Mouse (Mus musculus) heart, embryonic 10.5 days (tissue): Measurements from ENCODE around the gene Kdm2b. TPM values are rescaled to one million over a fixed set of nuclear protein-coding genes. Genes with fewer than 3 reads are reported as not detected.

ENCODE experiments used
- DNase-seq: peaks from one replicate; pipeline ENCODE4 v3.0.0-alpha.2; 2017; ENCODE audit warnings: low spot score
- H3K27ac ChIP-seq: fragments of 300-500 bp; sonication (generic); 2 replicates; pipeline ENCODE4 v1.5.1; 2016; ENCODE audit warnings: mild to moderate bottlenecking
- H3K27me3 ChIP-seq: fragments of 300-500 bp; sonication (generic); 2 replicates; pipeline ENCODE4 v1.6.1; 2016; ENCODE audit warnings: mild to moderate bottlenecking; ENCODE audit not compliant: poor library complexity, insufficient read depth, severe bottlenecking
- H3K36me3 ChIP-seq: fragments of 300-500 bp; sonication (generic); 2 replicates; pipeline ENCODE4 v1.6.1; 2016; ENCODE audit warnings: mild to moderate bottlenecking, moderate library complexity
- H3K4me1 ChIP-seq: fragments of 300-500 bp; sonication (generic); 2 replicates; pipeline ENCODE4 v1.6.1; 2016; ENCODE audit warnings: mild to moderate bottlenecking
- H3K4me3 ChIP-seq: fragments of 300-500 bp; sonication (generic); 2 replicates; pipeline ENCODE4 v1.5.1; 2016; ENCODE audit warnings: mild to moderate bottlenecking, moderate library complexity
- H3K9me3 ChIP-seq: fragments of 300-500 bp; sonication (generic); 2 replicates; pipeline ENCODE4 v1.6.1; 2016; ENCODE audit warnings: mild to moderate bottlenecking, moderate library complexity
- WGBS: fragments of 180-500 bp; shearing (Covaris S2); methylation state at CpG from one replicate; pipeline ENCODE4 v1.1.7; 2016; 5-methylcytosine and 5-hydroxymethylcytosine counted together
- polyA plus RNA-seq: library from polyadenylated mRNA; unstranded; fragments of >200 nt; fragmentation: Nextera tagmentation; extraction: Ambion mirVana; gene quantifications from 2 replicates; pipeline ENCODE4 v1.2.1, GENCODE M21; 2016

The Kdm2b gene
- polyA plus RNA-seq, 1 experiment from 2014 or later, result 47.1 TPM

DNA sequence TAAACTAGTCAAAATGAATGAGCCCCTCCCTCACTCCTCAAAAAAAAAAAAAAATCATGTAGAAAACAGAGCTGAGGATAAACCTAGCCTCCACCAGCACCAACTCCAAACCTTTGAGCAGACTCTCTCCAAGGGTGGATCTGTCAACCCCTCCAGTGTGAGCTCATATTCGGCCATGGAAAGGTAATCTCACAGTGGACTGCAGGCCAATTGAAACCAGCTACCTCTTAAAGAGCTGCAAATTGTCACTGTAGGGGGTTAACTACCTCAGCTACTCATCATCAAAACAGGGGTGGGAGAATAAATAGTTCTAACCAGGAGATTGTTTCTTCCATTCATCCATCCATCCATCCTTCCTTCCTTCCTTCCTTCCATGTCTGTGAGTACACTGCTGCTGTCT lies 82.4 kb downstream of the Kdm2b start:
- no peaks in the 10 kb centered on the region for H3K9me3 ChIP-seq
- no peaks in the 10 kb centered on the region for H3K4me1 ChIP-seq
- H3K36me3 ChIP-seq, result no peaks in the 10 kb centered on the region
- no peak for DNase-seq
- 73% methylated on average over 1 of the region's 1 CpGs for WGBS
- no peaks in the 10 kb centered on the region for H3K27me3 ChIP-seq
- H3K4me3 ChIP-seq, result no peak overlapping the region
- no peak overlapping the region for H3K27ac ChIP-seq

DNA sequence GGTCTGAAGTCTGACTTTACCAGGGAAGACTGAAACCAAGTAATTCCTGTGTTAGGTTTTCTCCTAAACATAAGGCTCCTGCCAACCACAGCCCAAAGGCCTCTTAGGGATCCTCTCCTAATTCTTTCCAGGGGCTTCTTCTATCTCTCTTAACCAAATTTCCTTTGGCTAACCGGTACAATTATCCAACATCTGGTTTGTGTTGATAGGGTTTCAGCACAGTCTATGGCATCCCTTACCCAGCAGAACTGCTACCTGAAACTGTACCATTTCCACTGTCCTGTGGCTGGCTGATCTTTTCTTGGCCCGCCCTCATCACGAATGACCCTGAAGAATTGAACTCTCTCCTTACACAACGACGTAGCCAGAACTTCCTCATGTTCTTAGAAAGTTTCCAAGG lies 86.5 kb downstream of the Kdm2b start:
- H3K36me3 ChIP-seq, result no peaks in the 10 kb centered on the region
- no peak overlapping the region for H3K27ac ChIP-seq
- H3K9me3 ChIP-seq, result no peaks in the 10 kb centered on the region
- WGBS, result 76% methylated on average over 5 of the region's 5 CpGs
- H3K4me1 ChIP-seq, result peaks cover 19% of the 10 kb centered on the region
- H3K4me3 ChIP-seq, result no peak overlapping the region
- H3K27me3 ChIP-seq, result no peaks in the 10 kb centered on the region
- no peak for DNase-seq

DNA sequence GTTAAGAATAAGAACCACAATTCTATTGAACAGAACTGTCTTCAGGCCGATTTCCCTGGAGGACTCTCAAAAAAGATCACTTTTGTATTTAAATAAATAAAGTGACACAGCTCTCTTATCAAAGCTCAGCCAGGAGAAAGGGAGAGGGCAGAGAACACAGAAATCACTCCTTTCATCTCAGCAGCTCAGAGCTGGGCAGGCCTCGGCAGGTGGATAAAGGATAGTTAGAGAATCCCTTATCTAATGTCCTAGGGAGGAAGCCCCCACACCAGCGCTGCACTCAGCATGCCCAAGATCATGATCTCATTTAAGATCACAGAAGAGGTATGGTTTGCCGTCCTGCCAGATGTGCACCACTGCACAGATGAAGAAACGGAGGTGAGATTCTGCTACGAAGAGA lies 87.4 kb downstream of the Kdm2b start:
- H3K27ac ChIP-seq, result no peak overlapping the region

DNA sequence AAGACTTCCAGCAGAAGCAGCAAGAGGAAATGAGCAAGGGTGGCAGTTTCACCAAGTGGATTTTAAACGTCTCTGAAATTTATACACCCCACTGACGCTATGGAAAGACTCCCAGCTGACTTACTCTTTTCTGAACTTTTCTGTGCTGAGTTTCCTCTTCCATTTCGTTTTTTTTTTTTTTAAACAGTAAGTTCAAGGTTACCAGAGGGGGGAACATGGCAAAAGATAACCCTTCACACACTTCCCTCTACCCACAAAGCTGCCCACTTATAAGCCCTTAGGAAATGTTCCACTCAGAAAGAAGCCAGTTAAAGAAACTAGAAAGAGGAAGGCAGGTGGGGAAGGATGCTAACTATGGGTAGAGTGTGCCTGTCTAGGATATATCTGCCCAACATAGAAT lies 88.0 kb downstream of the Kdm2b start:
- Histone ChIP-seq H3K27ac (no peak overlapping the region), H3K4me3 (no peak overlapping the region), H3K36me3 (no peaks in the 10 kb centered on the region), H3K4me1 (peaks cover 30% of the 10 kb centered on the region), H3K9me3 (no peaks in the 10 kb centered on the region), H3K27me3 (no peaks in the 10 kb centered on the region)
- DNase-seq, result no peak
- WGBS, result 65% methylated on average over 3 of the region's 3 CpGs

More for the DNA sequence above, 87.4 kb downstream of the Kdm2b start:
- Histone ChIP-seq H3K27me3 (no peaks in the 10 kb centered on the region), H3K4me1 (peaks cover 28% of the 10 kb centered on the region), H3K9me3 (no peaks in the 10 kb centered on the region), H3K36me3 (no peaks in the 10 kb centered on the region), H3K4me3 (no peak overlapping the region)
- 77% methylated on average over 6 of the region's 6 CpGs for WGBS
- no peak for DNase-seq

DNA sequence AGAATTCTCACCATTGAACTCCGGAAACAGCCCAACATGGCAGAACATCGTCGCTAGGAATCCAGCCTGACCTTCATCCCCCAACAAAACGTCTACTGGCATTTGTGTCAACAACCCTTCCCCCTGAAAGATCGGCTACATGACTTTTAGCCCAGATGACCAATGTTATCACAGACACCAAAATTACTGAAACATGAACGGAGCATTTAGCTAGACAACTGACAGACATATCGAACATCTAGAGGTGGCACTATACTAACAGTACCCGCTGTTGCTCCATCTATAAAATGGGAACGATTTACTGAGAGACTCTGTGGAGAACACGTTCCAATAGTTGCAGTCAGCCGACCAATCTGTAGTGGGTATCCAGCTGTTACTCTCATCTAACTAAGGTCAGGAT lies 88.4 kb downstream of the Kdm2b start:
- no peaks in the 10 kb centered on the region for H3K9me3 ChIP-seq
- no peaks in the 10 kb centered on the region for H3K36me3 ChIP-seq
- no peaks in the 10 kb centered on the region for H3K27me3 ChIP-seq
- H3K4me3 ChIP-seq, result peak overlapping the region; percentile 89
- 55% methylated on average over 11 of the region's 11 CpGs for WGBS
- H3K4me1 ChIP-seq, result peaks cover 30% of the 10 kb centered on the region
- H3K27ac ChIP-seq, result peak overlapping the region; percentile 95
- no peak for DNase-seq

DNA sequence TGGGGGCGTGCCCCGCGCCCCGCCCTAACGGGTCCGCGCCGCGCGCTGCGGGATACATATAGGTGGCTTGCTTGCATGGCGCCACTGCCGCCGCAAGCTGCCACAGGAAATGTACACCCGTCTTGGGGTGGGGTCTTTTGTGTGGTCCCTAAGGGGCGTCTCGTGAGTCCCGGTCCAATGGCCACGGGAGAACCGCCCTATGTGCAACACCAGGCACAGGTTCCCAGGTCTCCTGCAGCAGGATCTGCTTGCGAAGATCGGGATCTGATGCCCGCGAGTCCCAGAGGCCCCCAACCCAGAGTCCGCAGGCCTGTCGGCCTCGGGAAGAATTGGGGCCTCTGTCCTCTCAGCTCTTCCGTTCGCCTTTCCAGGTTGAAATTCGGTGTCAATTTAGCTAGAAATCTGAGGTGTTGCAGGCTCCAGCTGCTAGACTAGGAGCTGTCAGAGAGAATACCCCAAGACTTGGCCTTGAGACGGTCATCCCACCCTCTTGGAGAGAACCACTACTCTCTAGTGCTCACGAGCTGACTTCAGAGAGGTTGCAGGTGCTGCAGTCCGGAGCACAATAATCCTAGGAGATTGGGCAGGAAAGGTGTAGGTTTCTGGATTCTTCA lies 89.0 kb downstream of the Kdm2b start:
- Histone ChIP-seq H3K4me1 (peaks cover 30% of the 10 kb centered on the region), H3K27me3 (no peaks in the 10 kb centered on the region), H3K9me3 (no peaks in the 10 kb centered on the region), H3K4me3 (peak overlapping the region; percentile 89), H3K27ac (peak overlapping the region; percentile 95), H3K36me3 (no peaks in the 10 kb centered on the region)
- no peak for DNase-seq
- 3% methylated on average over 33 of the region's 33 CpGs for WGBS

DNA sequence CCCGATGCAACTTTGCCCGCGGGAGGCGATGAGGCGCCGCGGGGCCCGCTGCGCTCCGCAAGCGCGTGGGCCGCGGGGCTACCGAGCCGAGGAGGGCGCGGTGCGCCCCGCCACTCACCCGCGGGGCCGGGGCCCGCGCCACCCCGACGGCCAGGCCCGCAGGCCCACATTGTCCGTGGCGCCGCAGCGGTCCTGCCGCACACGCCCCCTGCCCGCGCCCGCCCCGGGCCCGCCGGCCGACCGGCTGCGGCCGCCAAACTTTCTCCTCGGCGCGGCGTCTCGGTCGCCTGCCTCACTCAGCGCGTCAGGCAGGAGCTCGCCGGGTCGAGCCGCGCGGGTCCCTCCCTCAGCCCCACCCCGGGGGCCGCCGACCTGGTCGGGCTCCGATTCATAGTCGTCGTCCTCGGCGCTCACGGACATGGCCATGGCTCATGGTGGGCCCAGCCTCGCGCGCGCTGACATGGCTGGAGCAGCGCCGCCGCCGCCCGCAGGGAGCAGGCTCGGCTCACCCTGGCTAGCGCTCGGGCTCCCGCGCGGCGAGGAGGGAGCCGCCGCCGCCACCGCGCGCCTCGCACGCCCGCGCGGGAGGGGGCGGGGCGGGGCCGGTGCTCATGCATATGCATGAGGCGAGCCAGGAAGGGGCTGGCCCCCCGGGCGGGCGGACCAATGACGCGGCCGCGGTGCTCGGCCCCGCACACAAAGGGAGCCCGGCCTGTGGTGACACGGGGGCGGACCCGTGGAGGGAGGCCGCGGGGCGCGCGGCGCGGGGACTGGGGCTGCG lies 89.7 kb downstream of the Kdm2b start:
- Histone ChIP-seq H3K27me3 (no peaks in the 10 kb centered on the region), H3K27ac (peak overlapping the region; percentile 95), H3K4me1 (peaks cover 31% of the 10 kb centered on the region), H3K36me3 (no peaks in the 10 kb centered on the region), H3K4me3 (peak overlapping the region; percentile 89), H3K9me3 (no peaks in the 10 kb centered on the region)
- WGBS, result 1% methylated on average over 105 of the region's 120 CpGs
- DNase-seq, result peak; percentile 95

DNA sequence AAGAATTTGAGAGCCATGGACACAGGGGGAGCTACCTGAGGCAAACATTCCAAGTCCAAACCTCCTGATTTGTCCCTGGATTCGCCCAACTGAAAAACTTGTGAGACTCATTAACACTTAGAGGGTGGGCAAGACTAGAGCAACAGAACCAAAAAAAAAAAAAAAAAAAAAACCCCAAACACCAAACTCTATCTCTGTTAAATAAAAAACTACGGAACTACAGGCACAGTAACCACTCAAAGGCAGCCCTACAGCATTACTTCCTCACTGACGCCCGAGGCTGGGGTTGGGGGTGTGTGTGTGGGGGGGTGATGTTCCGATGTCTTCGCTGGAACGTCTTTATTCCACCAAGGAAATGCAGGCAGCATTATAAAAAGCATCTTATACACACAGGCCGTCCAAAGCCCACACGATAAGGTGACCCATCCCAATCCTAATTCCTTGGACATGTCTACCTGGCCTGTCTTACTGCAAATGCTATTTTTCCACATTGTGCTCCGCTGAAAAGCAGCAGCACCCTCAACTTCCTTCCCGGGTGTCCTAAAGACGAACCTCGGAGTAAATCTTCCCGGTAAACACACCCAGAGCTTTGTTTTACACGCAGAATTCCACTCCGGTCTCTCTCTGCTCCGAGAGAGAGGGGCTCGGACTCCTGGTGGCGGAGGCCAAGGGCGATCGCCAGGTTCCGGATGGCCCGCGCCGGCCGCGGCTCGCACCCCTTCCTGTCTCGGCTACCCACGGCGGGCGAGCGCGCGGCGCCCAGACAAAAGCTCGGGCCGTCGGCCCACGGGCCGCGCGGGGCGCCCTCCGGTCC lies 90.5 kb downstream of the Kdm2b start:
- Histone ChIP-seq H3K4me3 (peak overlapping the region; percentile 89), H3K27ac (peak overlapping the region; percentile 95), H3K36me3 (no peaks in the 10 kb centered on the region), H3K4me1 (peaks cover 39% of the 10 kb centered on the region), H3K9me3 (no peaks in the 10 kb centered on the region), H3K27me3 (no peaks in the 10 kb centered on the region)
- WGBS, result 2% methylated on average over 45 of the region's 45 CpGs
- no peak for DNase-seq

DNA sequence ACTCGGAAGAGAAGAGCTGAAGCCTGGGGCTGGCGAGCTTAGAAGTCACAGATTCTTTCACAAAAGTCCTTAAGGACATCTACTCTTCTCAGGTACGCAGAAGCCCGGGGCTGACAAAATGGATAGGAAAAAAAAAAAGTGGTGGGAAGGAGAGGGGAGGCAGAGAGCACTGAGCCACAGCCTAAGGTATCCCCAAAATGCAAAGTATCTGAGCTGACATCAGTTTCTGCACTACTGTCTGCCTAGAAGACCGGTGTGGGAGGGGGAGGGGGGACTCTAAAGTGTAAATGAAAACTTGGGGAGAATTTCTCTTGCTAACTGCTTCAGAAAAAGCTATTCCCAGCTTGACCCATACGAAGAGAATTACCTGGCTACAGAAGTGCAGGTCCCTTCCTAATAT lies 91.5 kb downstream of the Kdm2b start:
- Histone ChIP-seq H3K27ac (no peak overlapping the region), H3K4me3 (no peak overlapping the region), H3K4me1 (peaks cover 39% of the 10 kb centered on the region), H3K27me3 (no peaks in the 10 kb centered on the region), H3K9me3 (no peaks in the 10 kb centered on the region), H3K36me3 (0 out of 2 replicates have a peak, but pooled peaks cover 1% of the 10 kb centered on the region)
- DNase-seq, result no peak
- WGBS, result 64% methylated on average over 6 of the region's 6 CpGs

DNA sequence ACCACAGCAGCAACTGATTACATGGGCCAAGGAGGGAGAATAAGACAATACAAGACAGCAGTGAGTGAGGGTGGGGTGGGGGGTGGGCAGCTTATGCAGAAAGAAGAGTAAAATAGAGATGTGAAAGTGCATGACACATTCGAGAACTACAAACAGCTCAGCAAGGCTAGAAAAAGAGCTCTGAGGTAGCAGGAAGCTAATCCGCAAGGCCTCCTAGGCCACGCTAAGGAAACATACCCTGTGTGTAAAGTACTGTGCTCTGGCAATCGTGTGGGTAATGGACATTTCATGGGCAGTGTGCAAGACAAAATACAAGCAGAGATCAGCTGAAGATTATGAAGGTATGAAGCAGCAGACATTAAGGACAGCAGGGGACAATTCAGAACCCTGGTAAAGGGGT lies 94.8 kb downstream of the Kdm2b start:
- no peak for DNase-seq
- peaks cover 43% of the 10 kb centered on the region for H3K4me1 ChIP-seq
- no peaks in the 10 kb centered on the region for H3K9me3 ChIP-seq
- no peaks in the 10 kb centered on the region for H3K27me3 ChIP-seq
- H3K27ac ChIP-seq, result no peak overlapping the region
- H3K36me3 ChIP-seq, result 0 out of 2 replicates have a peak, but pooled peaks cover 5% of the 10 kb centered on the region
- 80% methylated on average over 4 of the region's 4 CpGs for WGBS
- no peak overlapping the region for H3K4me3 ChIP-seq

DNA sequence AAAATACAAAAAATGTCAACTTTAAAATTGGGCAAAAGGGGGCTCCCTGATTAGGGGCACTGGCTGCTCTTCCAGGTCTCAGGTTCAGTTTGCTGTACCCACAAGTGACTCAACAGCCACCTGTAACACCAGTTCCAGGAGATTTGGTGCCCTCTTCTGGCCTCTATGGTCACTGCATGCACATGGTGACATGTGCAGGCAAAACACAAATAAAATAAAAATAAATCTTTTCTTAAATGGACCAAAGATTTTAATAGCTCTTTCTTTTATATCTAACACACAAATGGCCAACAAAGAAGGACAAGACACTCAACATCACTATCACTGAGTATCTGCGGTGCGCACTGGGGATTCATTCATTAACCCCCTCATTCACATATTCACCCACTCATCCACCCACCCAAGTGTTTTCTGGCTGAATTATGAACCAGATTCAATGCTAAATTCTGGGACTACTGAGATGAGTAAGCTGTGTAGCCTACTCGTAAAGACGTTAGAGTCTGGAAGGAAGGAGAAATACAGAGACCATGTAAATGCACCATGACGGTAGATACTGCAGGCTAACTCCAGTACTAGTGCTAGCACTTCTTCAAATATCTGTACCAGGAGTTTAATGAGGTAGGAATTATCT lies 95.5 kb downstream of the Kdm2b start:
- no peak for DNase-seq
- 0 out of 2 replicates have a peak, but pooled peaks cover 5% of the 10 kb centered on the region for H3K36me3 ChIP-seq
- H3K4me1 ChIP-seq, result peaks cover 39% of the 10 kb centered on the region
- H3K27ac ChIP-seq, result no peak overlapping the region
- no peaks in the 10 kb centered on the region for H3K9me3 ChIP-seq
- no peak overlapping the region for H3K4me3 ChIP-seq
- 93% methylated on average over 5 of the region's 5 CpGs for WGBS
- H3K27me3 ChIP-seq, result no peaks in the 10 kb centered on the region

DNA sequence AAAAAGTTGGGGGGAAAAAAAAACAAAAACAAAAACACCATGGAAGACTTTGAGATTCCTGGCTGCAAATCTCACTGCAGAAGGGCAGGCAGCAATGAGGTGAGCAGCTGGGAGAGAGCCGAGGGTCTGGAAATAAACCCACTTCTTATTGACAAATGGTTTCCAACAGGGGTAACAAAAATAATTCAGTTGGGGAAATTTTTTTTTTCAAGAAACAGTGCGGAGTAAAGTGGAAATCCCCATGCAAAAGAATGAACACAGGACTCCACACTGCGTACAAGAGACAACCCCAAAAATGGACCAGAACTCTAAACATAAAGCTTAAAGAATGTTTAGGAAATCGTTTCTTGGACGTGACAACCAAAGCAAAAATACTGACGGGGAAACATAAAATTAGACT lies 96.4 kb downstream of the Kdm2b start:
- H3K27ac ChIP-seq, result no peak overlapping the region
- 0 out of 2 replicates have a peak, but pooled peaks cover 8% of the 10 kb centered on the region for H3K36me3 ChIP-seq
- no peak for DNase-seq
- 93% methylated on average over 6 of the region's 6 CpGs for WGBS
- no peak overlapping the region for H3K4me3 ChIP-seq
- H3K27me3 ChIP-seq, result no peaks in the 10 kb centered on the region
- no peaks in the 10 kb centered on the region for H3K9me3 ChIP-seq
- peaks cover 40% of the 10 kb centered on the region for H3K4me1 ChIP-seq
